Mouse (Mus musculus) cerebellum, adult 8-10 months (tissue): ENCODE data around the gene Tysnd1.

Source experiments
- DNase-seq: peaks from one replicate; pipeline ENCODE4 v3.0.0; 2022

Gene Tysnd1

DNA sequence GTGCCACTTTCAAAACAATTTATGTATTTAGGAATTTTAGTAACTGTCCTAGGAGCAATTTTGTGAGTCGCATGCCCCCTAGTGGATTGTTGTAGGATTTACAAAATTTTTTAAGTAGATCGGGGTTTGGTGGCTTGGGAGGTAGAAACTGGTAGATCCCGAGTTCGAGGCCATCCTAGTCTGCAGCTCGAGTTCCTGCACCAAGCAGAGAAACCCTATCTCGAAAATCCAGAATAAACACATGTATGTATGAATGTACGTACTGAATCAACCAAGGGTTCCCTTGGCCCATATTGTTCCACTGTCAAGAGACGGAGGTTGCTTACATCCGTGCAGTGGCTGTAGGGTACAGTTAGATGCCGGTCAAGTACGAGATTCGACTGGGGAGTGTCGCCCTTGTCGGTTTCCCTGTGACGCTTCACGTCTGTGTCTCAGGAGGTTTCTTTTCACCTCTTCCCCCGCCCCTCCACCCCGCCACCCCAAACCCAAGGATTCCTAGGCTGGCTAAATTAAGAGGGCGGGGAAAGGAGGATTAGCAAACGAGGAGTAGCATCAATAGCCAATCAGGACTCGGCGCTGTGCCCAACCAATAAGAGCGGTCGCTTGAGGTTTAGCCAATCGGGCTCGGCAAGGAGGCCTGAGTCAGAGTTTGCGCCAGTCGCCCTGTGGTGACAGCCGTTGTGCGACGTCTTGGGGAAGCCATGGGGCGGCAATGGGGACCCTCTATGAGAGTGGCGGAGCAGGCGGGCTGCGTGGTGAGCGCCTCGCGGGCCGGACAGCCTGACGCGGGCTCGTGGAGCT, at the start of gene Tysnd1:
TSS of gene Tysnd1 (plus strand) at position 645 of the 801 bp plus-strand sequence.
- DNase-seq: peak; percentile 94

DNA sequence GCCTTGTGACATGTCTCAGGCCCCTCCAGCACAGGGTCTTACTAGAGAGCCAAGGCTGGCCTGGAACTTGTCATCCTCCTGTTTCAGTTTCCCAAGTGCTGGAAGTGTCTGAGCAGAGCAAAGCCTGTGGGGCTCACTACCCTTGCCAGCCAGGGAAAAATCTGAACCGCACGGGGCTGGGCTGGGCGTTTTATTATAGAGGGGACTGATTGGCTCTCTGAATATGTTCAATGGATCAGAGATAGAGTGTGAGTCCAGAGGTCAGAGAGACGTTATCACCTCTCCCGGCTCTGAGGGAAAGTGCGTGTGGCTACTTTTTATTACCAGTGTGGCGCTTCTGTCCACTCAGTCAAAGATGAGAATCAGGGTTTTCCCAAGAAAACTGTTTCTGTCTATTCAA, 48.8 kb upstream of the Tysnd1 start:
- DNase-seq: no peak

DNA sequence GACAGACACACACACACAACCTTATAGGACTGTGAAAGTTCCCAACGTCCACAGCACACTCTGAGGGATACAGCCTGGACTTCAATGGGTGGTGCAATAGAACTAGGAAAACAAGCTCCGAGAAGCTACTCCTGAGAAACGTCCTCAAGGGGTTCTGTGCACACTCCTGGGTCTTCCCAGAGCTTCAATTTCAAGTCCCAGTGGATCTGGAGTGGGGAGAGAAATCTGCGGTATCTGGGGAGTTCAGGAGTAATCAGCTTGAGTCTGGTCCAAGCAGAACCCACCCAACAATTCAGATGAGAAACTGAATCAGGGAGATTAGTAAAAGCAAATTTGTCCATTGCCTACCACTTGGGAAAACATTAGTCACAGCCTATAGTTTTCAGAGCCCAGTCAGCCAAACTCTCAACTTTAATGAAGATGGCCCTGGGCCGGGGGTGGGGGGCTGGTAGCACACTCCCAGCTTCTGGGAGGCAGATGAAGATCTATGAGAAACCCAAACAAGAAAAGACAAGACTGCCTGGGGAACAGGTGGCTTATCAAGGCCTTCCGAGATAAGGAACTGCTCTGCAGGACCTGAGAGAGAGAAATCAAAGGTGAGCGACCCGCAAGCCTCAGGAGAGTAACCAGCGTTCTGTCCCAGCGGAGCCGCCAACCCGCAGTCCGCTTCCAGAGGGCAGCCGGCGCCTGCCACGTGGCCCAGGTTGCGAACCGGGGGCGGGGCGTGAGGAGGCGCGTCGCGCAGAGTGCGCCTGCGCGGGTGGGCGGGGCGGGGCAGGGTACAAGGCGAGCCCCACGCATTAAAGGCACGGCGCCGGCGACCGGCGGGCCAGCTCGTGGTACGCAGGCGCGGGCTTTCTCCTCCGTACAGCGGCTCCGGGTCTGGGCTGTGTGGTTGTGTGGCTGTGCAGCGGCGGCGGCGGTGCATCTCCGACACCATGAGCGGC, 47.3 kb upstream of the Tysnd1 start, which contains the start of gene Ppa1:
TSS of gene Ppa1 (plus strand) at position 763 of the 947 bp plus-strand sequence.
- peak; percentile 81 for DNase-seq

DNA sequence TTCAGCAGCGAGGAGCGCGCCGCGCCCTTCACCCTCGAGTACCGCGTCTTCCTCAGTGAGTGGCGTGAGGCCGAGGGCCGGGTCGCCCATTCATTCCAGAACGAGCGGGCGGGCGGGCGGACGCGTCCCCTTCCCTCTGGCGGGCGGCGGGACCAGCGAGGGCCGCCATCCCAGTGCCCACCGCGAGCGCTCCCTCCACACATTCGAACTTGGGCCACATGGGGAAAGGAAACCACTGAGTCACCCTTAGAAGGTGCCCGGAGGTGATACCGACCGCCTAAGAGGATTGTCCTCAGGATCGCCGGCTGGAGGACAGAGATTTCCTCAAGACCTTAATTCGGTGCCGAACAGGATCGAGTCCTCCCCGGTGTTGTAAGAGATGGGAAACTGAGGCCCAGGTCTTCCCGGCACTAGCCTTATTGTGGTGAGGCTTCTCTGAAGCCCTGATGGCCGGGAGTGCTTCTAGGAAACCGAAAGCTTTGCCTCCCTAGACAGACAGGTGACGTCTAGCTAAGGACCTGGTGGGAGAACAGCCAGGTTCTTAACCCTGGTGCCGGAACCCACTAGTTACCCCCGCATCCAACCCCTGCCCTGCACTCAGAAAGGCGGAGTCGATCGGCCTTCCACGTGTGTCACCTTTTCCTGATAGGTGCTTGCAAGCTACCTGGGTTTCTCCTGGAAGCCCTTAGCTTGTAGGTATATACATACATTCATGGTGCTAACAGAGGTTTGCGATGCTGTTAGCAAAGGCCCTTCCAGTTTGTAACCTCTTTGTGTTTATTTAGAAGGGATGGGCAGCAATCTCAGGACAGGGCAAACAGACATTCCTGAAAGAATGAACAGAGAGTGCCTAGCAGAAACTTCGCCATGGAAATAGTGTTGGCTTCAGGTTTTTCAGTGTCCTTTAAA, 46.3 kb upstream of the Tysnd1 start:
- no peak for DNase-seq

DNA sequence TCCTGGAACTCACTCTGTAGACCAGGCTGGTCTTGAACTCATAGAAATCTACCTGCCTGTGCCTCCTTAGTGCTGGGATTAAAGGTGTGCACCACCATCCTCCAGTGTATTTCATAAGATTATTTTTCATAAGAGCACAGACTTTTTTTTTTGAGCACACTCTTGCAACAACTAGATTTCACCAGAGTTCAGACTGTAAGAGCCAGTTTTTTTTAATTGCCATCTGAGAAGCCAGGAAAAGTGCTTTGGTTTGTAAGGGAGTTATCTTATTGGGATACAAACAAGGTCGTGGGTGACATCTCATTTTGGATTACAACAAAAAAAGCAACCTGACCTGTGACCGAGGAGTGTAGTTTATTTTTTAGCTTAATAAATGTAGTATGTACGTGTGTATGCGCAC, 41.2 kb upstream of the Tysnd1 start:
- no peak for DNase-seq

DNA sequence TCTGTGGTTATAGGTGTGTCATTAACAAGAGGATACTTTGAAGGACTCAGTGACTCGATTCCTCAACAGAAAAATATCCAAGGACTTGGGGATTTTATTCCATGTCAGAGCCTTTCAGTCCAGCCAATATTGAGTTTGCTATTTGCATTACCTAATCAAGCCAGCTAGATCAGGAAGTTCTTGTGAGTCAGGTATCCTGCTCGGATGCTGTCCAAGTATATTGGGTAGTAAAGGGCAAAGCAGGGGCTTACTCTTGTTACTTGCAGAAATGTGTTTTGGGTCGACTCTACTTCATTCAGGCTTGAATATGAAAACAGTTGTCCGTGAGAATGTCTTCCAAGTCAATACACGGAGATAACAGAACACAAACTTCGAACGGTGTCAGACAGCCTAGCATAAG, 40.6 kb upstream of the Tysnd1 start:
- no peak for DNase-seq

DNA sequence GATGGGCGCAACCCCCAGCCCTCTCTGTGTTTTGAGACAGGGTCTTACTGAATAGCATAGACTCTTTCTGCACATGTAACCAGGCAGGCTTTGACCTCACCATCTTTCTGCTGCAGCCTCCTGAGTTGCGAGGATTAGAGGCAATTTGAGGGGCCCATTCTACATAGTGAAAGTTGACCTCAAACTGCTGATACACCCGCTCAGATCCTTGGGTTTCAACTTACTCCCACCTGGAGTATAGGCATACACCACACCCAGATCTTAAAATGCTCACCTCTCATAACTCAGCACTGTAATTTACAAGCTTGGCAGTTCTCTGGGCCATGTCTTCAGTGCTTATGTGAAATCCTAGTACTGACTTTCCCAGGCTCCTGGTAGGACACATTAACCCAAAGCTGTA, 40.1 kb upstream of the Tysnd1 start:
- no peak for DNase-seq

DNA sequence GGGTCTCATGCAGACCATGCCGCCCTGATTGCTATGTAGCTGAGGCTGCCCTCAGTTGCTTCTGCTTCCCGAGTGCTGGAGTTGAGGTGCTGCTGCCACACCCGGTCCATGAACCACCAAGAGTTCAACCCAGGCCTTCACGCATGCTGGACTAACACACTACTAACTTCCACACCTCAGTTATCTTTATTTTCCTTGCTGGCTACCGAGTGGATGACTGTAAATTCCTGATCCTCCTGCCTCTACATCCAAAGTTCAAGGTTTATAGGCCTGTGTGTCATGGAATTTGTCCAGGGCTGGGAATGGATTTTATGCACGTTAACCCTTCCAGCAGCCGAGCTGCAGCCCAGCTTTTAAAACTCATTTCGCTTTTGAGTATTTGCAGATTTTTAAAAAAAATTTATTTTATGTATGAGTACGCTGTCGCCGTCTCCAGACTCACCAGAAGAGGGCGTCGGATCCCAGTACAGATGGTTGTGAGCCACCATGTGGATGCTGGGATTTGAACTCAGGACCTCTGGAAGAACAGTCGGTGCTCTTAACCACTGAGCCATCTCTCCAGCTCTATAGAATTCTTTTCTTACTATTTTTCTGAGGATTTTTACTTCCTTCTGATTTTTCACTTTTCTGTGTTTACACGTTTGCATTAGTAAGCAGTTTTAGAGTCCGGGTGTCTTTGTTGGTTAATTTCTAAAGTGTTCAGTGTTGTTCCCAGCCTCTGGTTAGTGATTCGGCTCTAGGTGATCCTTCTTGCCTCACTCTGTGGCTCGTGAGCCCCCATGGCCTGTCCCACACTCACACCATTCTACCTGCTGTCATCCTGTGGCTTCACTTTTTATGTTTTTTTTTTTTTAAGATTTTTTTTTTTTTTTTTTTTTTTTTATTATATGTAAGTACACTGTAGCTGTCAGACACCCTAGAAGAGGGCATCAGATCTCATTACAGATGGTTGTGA, 38.1 kb upstream of the Tysnd1 start:
- DNase-seq: no peak

DNA sequence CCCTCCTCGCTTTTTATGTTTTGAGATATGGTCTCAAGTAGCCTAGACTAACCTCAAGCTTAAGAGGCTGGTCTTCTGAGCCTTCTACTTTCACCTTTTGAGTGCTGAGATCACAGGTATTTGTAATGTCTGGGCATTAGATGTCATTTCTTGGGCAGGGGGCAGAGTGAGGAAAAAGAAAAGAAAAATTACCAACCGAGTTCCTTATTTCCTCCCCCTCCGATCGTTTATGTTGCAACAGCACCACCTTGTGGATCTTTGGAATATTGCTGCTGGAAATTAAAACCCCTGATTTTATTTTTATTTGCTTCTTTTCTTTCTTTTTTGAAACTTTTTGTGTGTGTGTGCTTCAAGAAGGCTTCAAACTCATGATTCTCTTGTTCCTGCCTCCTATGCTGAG, 37.3 kb upstream of the Tysnd1 start:
- DNase-seq: peak; percentile 42

DNA sequence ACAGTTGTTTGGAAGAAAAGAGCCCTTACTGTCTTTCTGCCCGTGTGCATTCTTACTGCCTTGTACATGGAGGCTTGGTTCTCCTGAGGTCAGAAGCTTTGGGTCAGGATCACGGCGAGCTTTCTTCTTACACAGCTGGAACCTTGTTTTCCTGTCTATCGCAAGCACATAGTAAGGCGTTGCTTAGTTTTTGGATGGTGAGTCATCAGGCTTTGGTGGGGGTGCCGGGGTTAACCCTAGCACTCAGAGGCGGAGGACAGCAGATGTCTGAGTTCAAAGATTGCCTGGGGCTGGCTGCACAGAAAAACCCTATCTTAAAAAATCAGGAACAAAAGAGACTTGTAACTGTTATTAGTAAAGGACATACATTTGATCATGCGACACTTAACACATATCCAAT, 33.4 kb upstream of the Tysnd1 start:
- no peak for DNase-seq

DNA sequence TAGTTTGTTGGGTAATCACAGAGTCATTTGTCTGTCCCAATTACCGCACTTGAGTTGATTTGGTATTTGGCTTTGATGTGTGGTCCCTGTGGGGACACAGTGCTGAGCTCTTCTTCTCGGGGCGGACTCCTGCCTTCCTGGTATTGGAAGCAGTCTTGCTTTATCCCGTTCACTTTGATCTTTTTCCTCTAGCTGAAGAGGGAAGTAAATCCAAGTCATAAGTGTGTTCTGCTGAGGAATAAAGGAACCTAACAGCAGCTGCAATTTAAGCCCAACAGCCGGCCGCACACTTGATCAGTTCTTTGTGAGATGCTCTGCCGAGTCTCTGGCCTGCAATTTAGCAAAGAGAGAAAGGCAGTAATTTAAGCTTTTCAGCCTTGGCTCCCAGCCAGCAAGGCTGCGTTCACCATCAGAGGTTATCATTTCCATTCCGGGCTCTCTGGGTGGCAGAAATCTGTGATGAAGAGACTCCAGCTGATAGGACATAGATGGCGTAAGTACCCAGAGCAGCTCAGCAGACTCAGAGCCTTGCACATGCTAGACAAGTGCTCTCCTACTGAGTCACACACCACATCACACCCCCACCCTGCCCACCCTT, 32.8 kb upstream of the Tysnd1 start:
- no peak for DNase-seq

DNA sequence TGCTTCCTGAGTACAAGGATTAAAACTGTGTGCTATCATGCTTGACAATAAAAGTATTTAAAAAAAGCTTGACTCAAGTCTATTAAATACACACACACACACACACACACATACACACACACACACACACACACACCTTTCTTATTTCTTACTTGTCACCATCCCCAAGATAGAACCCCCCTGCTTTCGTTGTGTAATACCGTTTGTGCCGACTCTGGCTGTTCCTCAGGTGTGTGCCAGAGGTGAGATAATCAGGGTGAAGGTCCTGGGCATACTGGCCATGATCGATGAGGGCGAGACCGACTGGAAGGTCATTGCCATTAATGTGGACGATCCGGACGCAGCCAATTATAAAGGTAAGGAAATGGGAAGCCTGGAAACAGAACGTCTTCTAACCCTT, 30.2 kb upstream of the Tysnd1 start:
- DNase-seq: no peak

DNA sequence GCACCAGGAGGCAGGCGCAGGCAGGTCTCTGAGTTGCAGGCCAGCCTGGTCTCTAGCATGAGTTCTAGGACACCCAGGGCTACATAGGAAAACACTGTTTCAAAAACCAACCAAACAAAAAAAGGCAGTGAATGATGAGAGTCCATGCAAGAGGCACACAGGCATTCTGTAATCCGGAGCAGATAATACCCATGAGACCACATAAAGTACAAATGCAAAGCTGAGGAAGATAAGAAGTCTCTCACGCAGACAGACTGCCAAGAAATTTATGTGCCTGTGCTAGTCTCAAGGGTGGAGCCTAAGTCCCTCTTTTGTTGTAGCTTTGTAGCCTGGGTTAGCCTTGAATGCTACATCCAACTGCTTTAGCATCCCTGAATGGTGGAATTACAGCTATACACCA, 29.7 kb upstream of the Tysnd1 start:
- no peak for DNase-seq

DNA sequence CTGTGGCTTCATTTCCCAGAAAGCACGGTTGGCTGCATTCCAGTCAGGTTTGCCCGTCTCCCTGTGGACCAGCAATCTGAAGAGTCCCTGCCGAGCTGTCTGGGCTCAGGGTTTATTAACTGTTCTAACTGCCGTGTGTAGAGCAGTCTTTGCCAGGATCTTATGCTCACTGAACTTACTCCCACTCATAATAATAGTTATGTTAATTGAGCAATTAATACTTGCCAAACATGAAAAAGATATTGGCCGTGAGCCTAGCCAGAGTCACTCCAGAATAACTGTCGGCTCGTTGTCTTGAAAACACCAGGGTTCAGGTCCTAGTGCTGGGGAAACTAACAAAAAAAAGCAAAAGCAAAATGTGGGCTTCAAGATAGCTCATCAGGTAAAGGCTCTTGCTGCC, 26.0 kb upstream of the Tysnd1 start:
- no peak for DNase-seq

DNA sequence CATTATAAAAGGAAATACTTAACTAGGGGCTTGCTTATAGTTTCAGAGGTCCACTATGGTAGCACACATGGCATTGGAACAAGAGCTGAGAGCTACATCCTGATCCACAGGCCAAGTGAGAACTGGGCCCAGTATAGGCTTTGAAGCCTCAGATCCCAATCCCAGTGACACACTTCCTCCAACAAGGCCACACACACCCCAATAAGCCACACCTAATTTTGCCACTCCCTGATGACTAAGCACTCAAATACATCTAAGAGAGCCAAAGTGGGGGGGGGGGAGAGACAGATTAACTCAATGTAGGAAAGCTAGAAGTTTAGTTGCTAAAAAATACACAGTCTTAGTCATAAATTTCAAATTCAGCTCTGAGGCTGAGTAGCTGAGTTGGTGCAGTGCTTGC, 25.4 kb upstream of the Tysnd1 start:
- DNase-seq: no peak

DNA sequence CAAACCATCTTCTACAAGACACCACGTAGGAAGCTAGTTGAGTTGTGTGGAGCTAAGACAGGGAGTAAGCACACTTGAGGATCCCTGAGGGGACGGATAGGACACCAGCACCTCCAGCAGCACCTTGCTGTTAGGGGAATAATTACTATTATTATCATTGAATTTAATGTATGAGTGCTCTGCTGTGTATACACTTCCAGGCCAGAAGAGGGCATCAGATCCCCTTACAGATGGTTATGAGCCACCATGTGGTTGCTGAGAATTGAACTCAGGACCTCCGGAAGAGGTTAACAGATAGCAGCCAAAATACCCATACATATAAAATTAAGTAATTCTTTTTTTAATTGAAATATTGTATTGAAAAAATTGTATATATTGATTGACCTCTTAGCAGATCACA, 24.6 kb upstream of the Tysnd1 start:
- no peak for DNase-seq

DNA sequence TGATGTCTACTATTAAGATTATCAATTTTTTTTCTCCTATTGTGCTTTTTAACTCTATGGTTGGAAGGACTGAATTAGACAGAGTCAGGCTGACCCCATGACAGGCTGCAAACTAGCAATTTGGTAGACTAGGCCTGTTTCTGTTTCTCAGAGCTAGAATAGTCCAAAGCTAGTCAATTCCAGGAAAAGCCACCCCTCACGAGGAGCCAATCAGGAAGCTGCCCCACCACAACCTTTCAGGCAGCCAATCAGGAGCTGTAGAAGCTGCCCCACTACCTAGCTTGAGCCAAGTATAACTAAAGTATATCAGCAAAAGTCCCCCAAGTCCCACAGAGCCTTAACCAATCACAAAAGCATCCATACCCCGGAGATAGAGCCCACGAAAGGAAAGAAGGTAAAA, 19.4 kb upstream of the Tysnd1 start:
- DNase-seq: no peak

DNA sequence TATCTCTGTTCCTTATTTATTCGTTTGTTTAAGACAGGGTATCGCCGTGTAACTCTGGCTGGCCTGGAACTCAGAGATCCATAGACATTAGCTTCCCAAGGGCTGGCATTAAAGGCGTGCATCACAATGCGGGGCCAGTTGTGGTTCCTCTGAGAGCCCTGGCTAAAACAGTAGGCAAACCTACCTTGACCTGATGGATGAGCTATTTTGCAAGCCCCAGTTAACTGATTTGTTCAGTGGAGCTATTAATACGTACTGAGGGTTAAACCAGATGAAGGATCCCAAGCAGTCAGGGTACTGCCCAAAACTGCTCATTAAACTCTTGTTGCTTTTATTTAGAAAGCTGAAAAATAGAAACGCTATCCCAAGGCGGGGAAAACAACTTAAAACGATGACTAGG, 15.8 kb upstream of the Tysnd1 start:
- no peak for DNase-seq

DNA sequence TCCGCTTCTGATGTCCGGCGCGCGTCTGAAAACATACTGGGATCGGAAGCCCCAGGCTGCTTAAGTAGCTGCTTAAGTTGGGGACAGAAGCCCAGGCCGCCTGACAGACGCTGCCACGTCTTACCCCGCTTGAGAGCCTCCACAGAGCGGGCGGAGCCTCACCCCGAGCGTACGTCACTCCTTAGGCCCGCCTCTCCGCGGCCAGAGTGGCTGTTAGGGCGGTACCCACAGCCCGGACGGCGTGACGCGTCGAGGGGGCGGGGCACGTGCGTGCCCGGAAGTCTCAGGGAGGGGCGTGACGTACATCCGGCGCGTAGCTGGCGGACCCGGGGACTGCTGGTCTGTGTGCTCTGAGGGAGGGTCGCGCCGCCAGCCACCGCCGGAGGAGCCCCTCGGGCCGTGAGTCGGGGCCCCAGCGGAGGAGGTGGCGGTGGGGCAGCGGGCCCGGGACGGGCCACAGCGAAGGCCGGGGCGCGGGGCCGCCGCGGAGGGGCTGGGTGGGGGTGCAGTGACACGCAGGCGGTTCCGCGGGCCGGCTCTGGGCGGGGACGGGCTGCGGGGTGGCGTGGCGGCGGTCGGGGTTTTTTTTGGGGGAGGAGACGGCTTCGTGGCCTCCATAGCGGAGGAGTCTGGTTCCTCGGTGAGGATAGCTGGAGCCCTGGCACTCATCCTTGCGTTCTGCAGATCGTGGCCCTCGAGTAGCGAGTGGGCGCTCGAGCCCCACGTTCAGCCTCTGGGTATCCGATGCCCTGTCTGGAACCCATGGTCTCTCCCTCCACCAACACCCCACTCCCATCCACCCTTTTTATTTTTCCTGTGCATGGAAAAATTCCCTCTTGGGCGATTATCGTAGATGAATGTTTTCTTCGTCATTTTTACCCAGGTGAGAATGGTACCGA, 15.1 kb upstream of the Tysnd1 start, which contains the start of gene Sar1a:
TSS of gene Sar1a (plus strand) at position 285 of the 899 bp plus-strand sequence.
- peak; percentile 97 for DNase-seq

DNA sequence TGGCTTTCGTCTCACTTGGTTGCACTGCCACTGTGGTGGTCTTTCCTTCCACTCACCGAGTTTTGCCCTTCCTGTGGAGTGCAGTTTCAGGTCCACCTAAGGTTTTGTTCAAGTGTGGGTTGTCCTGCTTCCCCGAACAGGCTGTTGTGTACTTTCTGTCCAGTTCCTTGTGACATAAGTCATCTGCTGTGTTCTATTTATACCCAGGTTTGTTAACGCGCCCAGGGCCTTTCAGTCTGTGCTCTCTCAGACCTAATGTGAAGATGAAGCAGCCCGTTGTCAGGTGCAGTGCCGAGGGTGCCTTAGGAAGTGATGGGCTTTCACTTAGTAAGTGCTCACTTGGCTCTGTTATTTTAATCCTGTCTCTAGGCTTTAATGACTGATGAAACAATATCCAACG, 5.9 kb upstream of the Tysnd1 start:
- no peak for DNase-seq
